24 mouse cellular contexts compared by ENCODE assay signal in genomic region chr12:8919231-8919630, GRCm38 (mm10). TPM values are rescaled to one million over a fixed set of nuclear protein-coding genes. Genes with fewer than 3 reads are reported as not detected.
"Had no signal": no experiment of that assay in that cellular context is flagged by ENCODE, and none has a peak within 500 bp of the region (broad histone marks: within the 10 kb centered on the region; RNA-seq: fewer than 3 reads in every experiment).

No protein-coding gene starts in this region.

- H3K4me3 ChIP-seq: liver, embryonic 15.5 days; lung, embryonic 15.5 days; midbrain, embryonic 10.5 days; midbrain, embryonic 13.5 days; midbrain, embryonic 15.5 days; myocyte; neural tube, embryonic 13.5 days; neural tube, embryonic 15.5 days had no signal

- DNase-seq: liver, postnatal 0 days; lung, adult 2 months; lung, postnatal 14 days; lung, postnatal 4 days; retina, postnatal 1 day; right cerebral cortex, adult 18-20 months; right cerebral cortex, postnatal 25 days; right cerebral cortex, postnatal 4 days; spleen, adult 18-20 months; thymus, adult 18-20 months; thymus, postnatal 14 days; thymus, postnatal 36 days had no signal

- H3K4me2 ChIP-seq: liver, embryonic 15.5 days; lung, embryonic 15.5 days; midbrain, embryonic 13.5 days; midbrain, embryonic 15.5 days; neural tube, embryonic 13.5 days; neural tube, embryonic 15.5 days had no signal

- ATAC-seq: liver, postnatal 0 days; lung, postnatal 0 days; midbrain, embryonic 13.5 days; midbrain, embryonic 15.5 days had no signal

- H3K9me3 ChIP-seq: liver, embryonic 15.5 days; lung, embryonic 15.5 days; midbrain, embryonic 10.5 days; midbrain, embryonic 13.5 days; midbrain, embryonic 15.5 days; neural tube, embryonic 13.5 days; neural tube, embryonic 15.5 days had no signal

- H3K27me3 ChIP-seq: liver, embryonic 15.5 days; lung, embryonic 15.5 days; midbrain, embryonic 13.5 days; midbrain, embryonic 15.5 days; neural tube, embryonic 13.5 days; neural tube, embryonic 15.5 days had no signal

- H3K27ac ChIP-seq: liver, embryonic 15.5 days; lung, embryonic 15.5 days; midbrain, embryonic 10.5 days; midbrain, embryonic 13.5 days; midbrain, embryonic 15.5 days; neural tube, embryonic 13.5 days; neural tube, embryonic 15.5 days had no signal

- H3K9ac ChIP-seq: liver, embryonic 15.5 days; liver, postnatal 0 days; lung, embryonic 15.5 days; midbrain, embryonic 13.5 days; midbrain, embryonic 15.5 days; neural tube, embryonic 13.5 days; neural tube, embryonic 15.5 days had no signal

- H3K36me3 ChIP-seq: liver, embryonic 15.5 days; lung, embryonic 15.5 days; midbrain, embryonic 13.5 days; midbrain, embryonic 15.5 days; neural tube, embryonic 13.5 days; neural tube, embryonic 15.5 days had no signal

RNA-seq across cellular contexts. Expression of gene Matn3, which starts 28.5 kb away (rescaled TPM):
- total RNA-seq: megakaryocyte, adult 5-6 weeks; megakaryocyte-erythroid progenitor cell, adult 5-6 weeks had no signal
- polyA plus RNA-seq: liver, postnatal 0 days; small intestine, adult 2 months had no signal
